Mouse (Mus musculus): ENCODE results near the gene Ppil1. TPM values are rescaled to one million over a fixed set of nuclear protein-coding genes. Genes with fewer than 3 reads are reported as not detected.

The Ppil1 gene
- total and polyA plus RNA-seq, 3 experiments = 26.3 to 91.6 (median 79.4) TPM

DNA sequence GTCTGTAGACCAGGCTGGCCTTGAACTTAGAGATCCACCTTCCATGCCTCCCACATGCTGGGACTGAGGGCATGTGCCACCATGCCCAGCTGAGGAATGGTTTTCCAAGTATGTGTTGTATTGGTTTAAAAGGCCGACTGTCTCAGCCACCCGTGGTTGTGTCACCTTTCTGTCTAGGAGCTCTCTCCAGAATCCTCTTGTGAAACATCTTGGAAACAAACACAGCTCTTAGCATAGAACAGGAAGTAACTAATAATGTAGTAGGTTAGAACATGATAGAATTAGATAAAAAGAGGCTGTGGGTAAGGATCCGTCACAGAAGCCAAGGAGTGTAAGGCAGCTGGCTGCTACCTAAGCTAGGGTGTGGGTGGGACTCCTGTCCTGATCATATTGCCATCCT lies 29.0 kb upstream of the Ppil1 start:
- Histone ChIP-seq H3K27me3 (ENCODE audit: insufficient read depth, low read length) (no peaks in the 10 kb centered on the region), H3K9me3 (replicated peaks) (no peaks in the 10 kb centered on the region), H3K4me3 (ENCODE audit: low read depth, low read length) (no peak overlapping the region), H3K4me1 (ENCODE audit: insufficient read depth, low read depth, low read length) (peaks cover 7% of the 10 kb centered on the region; the same call in 1 of the 2 replicates), H3K36me3 (replicated peaks) (peaks cover 92% of the 10 kb centered on the region)
- TF ChIP-seq TAL1 (conservative IDR thresholded peaks at IDR 0.05; ENCODE audit: low read depth, low read length) (no peak), CTCF (IDR thresholded peaks at IDR 0.05; ENCODE audit: low read depth, low read length) (no peak), POLR2AphosphoS5 (IDR thresholded peaks at IDR 0.05; ENCODE audit: insufficient replicate concordance, low read depth, low read length) (no peak), GATA2 (IDR thresholded peaks at IDR 0.05; ENCODE audit: borderline replicate concordance, low read depth, low read length) (no peak)
- DNase-seq (ENCODE audit: low spot score) (no peak), ATAC-seq (ENCODE audit: extremely low read depth, insufficient number of reproducible peaks, low FRiP score, poor library complexity, severe bottlenecking) (no peak)

DNA sequence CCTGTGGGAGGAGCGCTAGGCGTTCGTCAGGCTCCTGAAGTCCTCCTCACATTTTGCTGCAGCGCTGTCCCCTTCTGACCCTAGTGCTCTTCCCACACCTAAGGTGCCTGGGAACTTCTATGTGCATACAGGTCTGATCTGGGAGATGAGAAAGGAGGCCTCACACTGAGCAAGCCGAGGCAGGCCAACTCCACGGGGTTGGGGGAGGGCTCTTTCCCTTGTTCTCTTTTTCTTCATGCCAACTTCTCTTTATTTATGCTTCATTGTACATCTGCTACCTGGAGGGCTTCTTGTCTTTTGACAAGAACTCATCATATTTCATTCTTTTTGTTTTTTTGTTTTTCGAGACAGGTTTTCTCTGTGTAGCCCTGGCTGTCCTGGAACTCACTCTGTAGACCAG lies 27.8 kb upstream of the Ppil1 start:
- Histone ChIP-seq H3K36me3 (replicated peaks) (peaks cover 87% of the 10 kb centered on the region), H3K4me1 (ENCODE audit: insufficient read depth, low read depth, low read length) (peaks cover 7% of the 10 kb centered on the region; the same call in 1 of the 2 replicates), H3K4me3 (ENCODE audit: low read depth, low read length) (no peak overlapping the region), H3K27me3 (ENCODE audit: insufficient read depth, low read length) (no peaks in the 10 kb centered on the region), H3K9me3 (replicated peaks) (no peaks in the 10 kb centered on the region)
- ATAC-seq (ENCODE audit: extremely low read depth, insufficient number of reproducible peaks, low FRiP score, poor library complexity, severe bottlenecking) = no peak
- no peak for DNase-seq (ENCODE audit: low spot score)
- no peak for TF ChIP-seq GATA2 (IDR thresholded peaks at IDR 0.05; ENCODE audit: borderline replicate concordance, low read depth, low read length)

DNA sequence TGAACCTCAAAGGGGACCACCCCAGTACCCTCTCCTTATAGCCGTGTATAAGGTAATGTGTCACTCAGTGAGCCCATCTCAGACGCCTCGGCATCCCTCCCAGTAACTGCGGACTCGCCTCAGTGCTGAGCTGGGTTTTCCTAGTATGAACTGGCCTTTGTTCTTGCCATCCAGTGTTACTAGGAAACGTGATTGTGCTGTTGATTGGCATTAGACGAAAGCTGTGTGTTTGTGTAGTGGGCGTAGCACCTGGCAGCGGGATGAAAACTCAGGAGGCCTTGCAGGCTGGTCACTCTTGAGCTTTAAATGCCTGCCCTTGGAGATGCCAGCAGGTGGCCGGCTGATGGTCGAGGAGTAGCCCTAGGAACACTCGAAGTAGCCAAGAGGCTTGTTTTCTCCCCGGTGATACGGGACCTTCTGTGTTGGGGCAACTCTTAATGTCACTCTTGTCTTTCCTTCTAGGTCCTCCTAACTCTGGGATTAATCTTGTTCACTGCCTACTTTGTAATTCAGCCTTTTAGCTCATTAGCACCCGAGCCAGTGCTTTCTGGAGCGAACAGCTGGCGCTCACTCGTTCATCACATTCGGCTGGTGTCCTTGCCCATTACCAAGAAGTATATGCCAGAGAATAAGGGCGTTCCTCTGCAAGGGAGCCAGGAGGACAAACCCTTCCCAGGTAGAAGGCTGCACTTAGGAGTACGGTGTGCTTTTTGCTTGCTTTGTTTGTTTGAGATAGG lies 18.4 kb upstream of the Ppil1 start:
- TF ChIP-seq TAL1 (conservative IDR thresholded peaks at IDR 0.05; ENCODE audit: low read depth, low read length) (no peak), CTCF (IDR thresholded peaks at IDR 0.05; ENCODE audit: low read depth, low read length) (no peak), GATA1 (IDR thresholded peaks at IDR 0.05; ENCODE audit: borderline replicate concordance, low read length) (no peak), POLR2AphosphoS5 (IDR thresholded peaks at IDR 0.05; ENCODE audit: insufficient replicate concordance, low read depth, low read length) (no peak), GATA2 (IDR thresholded peaks at IDR 0.05; ENCODE audit: borderline replicate concordance, low read depth, low read length) (no peak)
- Histone ChIP-seq H3K4me1 (ENCODE audit: insufficient read depth, low read depth, low read length) (0 out of 2 replicates have a peak, but pooled peaks cover 4% of the 10 kb centered on the region), H3K4me3 (ENCODE audit: low read depth, low read length) (no peak overlapping the region), H3K9me3 (replicated peaks) (peaks cover 13% of the 10 kb centered on the region), H3K27me3 (ENCODE audit: insufficient read depth, low read length) (no peaks in the 10 kb centered on the region), H3K36me3 (replicated peaks) (peaks cover 91% of the 10 kb centered on the region)
- DNase-seq (ENCODE audit: low spot score) (no peak), ATAC-seq (ENCODE audit: extremely low read depth, insufficient number of reproducible peaks, low FRiP score, poor library complexity, severe bottlenecking) (no peak)

DNA sequence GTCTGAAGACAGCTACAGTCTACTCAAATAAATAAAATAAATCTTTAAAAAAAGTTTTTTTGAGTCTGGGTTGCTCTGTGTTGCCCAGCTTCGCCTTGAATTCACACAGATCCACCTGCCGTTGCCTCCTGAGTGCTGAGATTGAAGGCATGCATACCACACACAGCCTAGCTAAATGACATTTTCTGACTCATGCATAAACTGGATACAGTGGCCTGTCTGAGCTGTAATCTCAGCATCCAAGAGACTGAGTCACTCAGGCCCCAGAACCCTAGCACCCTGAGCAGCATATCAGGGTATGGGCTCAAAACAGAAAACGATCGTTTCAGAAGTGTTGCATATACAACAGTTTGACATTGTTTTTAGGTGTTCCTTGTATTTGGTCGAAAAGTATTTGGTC lies 17.6 kb upstream of the Ppil1 start:
- Histone ChIP-seq H3K27me3 (ENCODE audit: insufficient read depth, low read length) (no peaks in the 10 kb centered on the region), H3K4me1 (ENCODE audit: insufficient read depth, low read depth, low read length) (0 out of 2 replicates have a peak, but pooled peaks cover 6% of the 10 kb centered on the region), H3K9me3 (replicated peaks) (peaks cover 13% of the 10 kb centered on the region), H3K36me3 (replicated peaks) (peaks cover 92% of the 10 kb centered on the region), H3K4me3 (ENCODE audit: low read depth, low read length) (no peak overlapping the region)
- DNase-seq (ENCODE audit: low spot score) (no peak), ATAC-seq (ENCODE audit: extremely low read depth, insufficient number of reproducible peaks, low FRiP score, poor library complexity, severe bottlenecking) (no peak)
- TF ChIP-seq GATA2 (IDR thresholded peaks at IDR 0.05; ENCODE audit: borderline replicate concordance, low read depth, low read length) = no peak
- no peak for TF ChIP-seq CTCF (IDR thresholded peaks at IDR 0.05; ENCODE audit: low read depth, low read length)
- TF ChIP-seq TAL1 (conservative IDR thresholded peaks at IDR 0.05; ENCODE audit: low read depth, low read length) = no peak
- no peak for TF ChIP-seq GATA1 (IDR thresholded peaks at IDR 0.05; ENCODE audit: borderline replicate concordance, low read length)
- TF ChIP-seq POLR2AphosphoS5 (IDR thresholded peaks at IDR 0.05; ENCODE audit: insufficient replicate concordance, low read depth, low read length) = no peak

DNA sequence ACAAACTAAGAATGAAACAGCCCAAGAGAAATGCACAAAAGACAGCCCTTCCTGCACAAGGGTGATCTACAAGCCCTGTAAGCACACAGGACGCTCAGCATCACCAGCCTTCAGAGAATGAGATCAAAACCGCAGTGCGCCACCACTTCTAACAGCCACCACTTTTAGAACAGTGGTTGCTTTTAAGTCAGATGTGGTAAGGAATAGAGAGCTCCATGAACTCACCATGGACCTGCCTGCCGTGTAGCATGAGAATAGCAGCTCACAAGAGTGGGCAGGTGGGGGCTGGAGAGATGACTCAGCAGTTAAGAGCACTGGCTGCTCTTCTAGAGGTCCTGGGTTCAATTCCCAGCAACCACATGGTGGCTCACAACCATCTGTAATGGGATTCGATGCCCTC lies 16.4 kb upstream of the Ppil1 start:
- no peak for ATAC-seq (ENCODE audit: extremely low read depth, insufficient number of reproducible peaks, low FRiP score, poor library complexity, severe bottlenecking)
- H3K36me3 ChIP-seq (replicated peaks) = peaks cover 89% of the 10 kb centered on the region
- TF ChIP-seq POLR2AphosphoS5 (IDR thresholded peaks at IDR 0.05; ENCODE audit: insufficient replicate concordance, low read depth, low read length) (no peak), TAL1 (conservative IDR thresholded peaks at IDR 0.05; ENCODE audit: low read depth, low read length) (no peak), GATA2 (IDR thresholded peaks at IDR 0.05; ENCODE audit: borderline replicate concordance, low read depth, low read length) (no peak), GATA1 (IDR thresholded peaks at IDR 0.05; ENCODE audit: borderline replicate concordance, low read length) (no peak), CTCF (IDR thresholded peaks at IDR 0.05; ENCODE audit: low read depth, low read length) (no peak)
- H3K4me3 ChIP-seq (ENCODE audit: low read depth, low read length) = no peak overlapping the region
- peaks cover 2% of the 10 kb centered on the region for H3K9me3 ChIP-seq (replicated peaks)
- H3K4me1 ChIP-seq (ENCODE audit: insufficient read depth, low read depth, low read length) = 0 out of 2 replicates have a peak, but pooled peaks cover 7% of the 10 kb centered on the region
- no peak for DNase-seq (ENCODE audit: low spot score)
- no peaks in the 10 kb centered on the region for H3K27me3 ChIP-seq (ENCODE audit: insufficient read depth, low read length)

DNA sequence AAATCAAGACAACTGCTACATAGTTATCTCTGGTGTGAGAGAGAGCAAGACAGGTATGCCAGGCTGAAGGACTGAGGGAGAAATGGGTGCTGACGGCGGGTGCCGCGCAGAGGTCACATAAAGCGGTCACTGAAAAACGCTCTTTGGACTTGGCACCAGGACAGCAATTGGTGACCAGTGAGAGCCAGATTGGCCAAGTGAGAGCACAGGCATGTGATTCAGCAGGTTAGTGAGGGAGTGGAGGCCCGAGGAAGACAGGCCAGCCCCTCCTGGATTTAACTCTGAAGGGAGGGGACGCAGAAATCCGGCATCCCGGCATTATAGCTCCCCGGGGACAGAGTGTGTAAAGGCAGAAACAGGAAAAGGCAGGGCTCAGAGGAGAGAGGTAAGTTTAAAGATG lies 9.9 kb upstream of the Ppil1 start:
- Histone ChIP-seq H3K27me3 (ENCODE audit: insufficient read depth, low read length) (no peaks in the 10 kb centered on the region), H3K9me3 (replicated peaks) (no peaks in the 10 kb centered on the region), H3K4me3 (ENCODE audit: low read depth, low read length) (no peak overlapping the region), H3K36me3 (replicated peaks) (peaks cover 70% of the 10 kb centered on the region), H3K4me1 (ENCODE audit: insufficient read depth, low read depth, low read length) (peaks cover 28% of the 10 kb centered on the region)
- ATAC-seq (ENCODE audit: extremely low read depth, insufficient number of reproducible peaks, low FRiP score, poor library complexity, severe bottlenecking) (no peak), DNase-seq (ENCODE audit: low spot score) (no peak)
- TF ChIP-seq CTCF (IDR thresholded peaks at IDR 0.05; ENCODE audit: low read depth, low read length) = no peak
- TF ChIP-seq GATA2 (IDR thresholded peaks at IDR 0.05; ENCODE audit: borderline replicate concordance, low read depth, low read length) = no peak
- no peak for TF ChIP-seq POLR2AphosphoS5 (IDR thresholded peaks at IDR 0.05; ENCODE audit: insufficient replicate concordance, low read depth, low read length)
- TF ChIP-seq TAL1 (conservative IDR thresholded peaks at IDR 0.05; ENCODE audit: low read depth, low read length) = no peak
- TF ChIP-seq GATA1 (IDR thresholded peaks at IDR 0.05; ENCODE audit: borderline replicate concordance, low read length) = no peak

All from G1E (cell line).